Mouse (Mus musculus) T-cell, adult 2 months (primary cell): ENCODE results near the gene Hist1h4d.

Experiments
- DNase-seq: peaks from one replicate; pipeline ENCODE4 v3.0.0; 2022; ENCODE audit warnings: low spot score

Hist1h4d gene

GRCm38 (mm10) chr13:23593051-23593770 is 11.8 kb downstream of the Hist1h4d start:
- DNase-seq: peak; percentile 13

GRCm38 (mm10) chr13:23595185-23595584 is 13.8 kb downstream of the Hist1h4d start:
- DNase-seq: no peak

GRCm38 (mm10) chr13:23595622-23596372 is 14.4 kb downstream of the Hist1h4d start:
- DNase-seq: no peak

- DNase-seq: peak; percentile 79
Observed at GRCm38 (mm10) chr13:23597957-23598356, 16.6 kb downstream of the Hist1h4d start.

- no peak for DNase-seq
Observed at GRCm38 (mm10) chr13:23603182-23603699, 21.8 kb downstream of the Hist1h4d start.

- DNase-seq: no peak
Observed at GRCm38 (mm10) chr13:23604452-23604851, 23.1 kb downstream of the Hist1h4d start.

- no peak for DNase-seq
Observed at GRCm38 (mm10) chr13:23605052-23605451, 23.7 kb downstream of the Hist1h4d start.

GRCm38 (mm10) chr13:23609209-23609608 is 27.8 kb downstream of the Hist1h4d start:
- DNase-seq: no peak

- DNase-seq: no peak
Observed at GRCm38 (mm10) chr13:23609844-23610243, 28.4 kb downstream of the Hist1h4d start.

- no peak for DNase-seq
Observed at GRCm38 (mm10) chr13:23610393-23610792, 29.0 kb downstream of the Hist1h4d start.

GRCm38 (mm10) chr13:23611638-23612037 is 30.2 kb downstream of the Hist1h4d start:
- no peak for DNase-seq

GRCm38 (mm10) chr13:23620056-23620732 is 38.8 kb downstream of the Hist1h4d start:
- DNase-seq: no peak

- DNase-seq: peak; percentile 74
Observed at GRCm38 (mm10) chr13:23620733-23621531, 39.5 kb downstream of the Hist1h4d start, which contains the start of gene Hist1h2be. Hist1h2be (minus strand) TSS chr13:23621124.

- DNase-seq: peak; percentile 86
Observed at GRCm38 (mm10) chr13:23621532-23622174, 40.3 kb downstream of the Hist1h4d start.

GRCm38 (mm10) chr13:23622175-23622671 is 40.8 kb downstream of the Hist1h4d start, which contains the start of gene Hist1h1e:
Hist1h1e (minus strand) TSS chr13:23622558.
- DNase-seq: peak; percentile 64

GRCm38 (mm10) chr13:23622861-23623450 is 41.6 kb downstream of the Hist1h4d start:
- no peak for DNase-seq

- peak; percentile 17 for DNase-seq
Observed at GRCm38 (mm10) chr13:23630653-23631052, 49.3 kb downstream of the Hist1h4d start.
